Mouse (Mus musculus) lung, adult 2 months (tissue): ENCODE results near the gene Kirrel.

Experiments
- CTCF ChIP-seq: fragments of 200-500 bp; IDR thresholded peaks from 2 replicates; pipeline ENCODE4 v1.5.1; 2011; ENCODE audit warnings: mild to moderate bottlenecking, low read length, control low read depth; ENCODE audit not compliant: insufficient read depth
- POLR2A ChIP-seq: fragments of 200-500 bp; IDR thresholded peaks from 2 replicates; pipeline ENCODE4 v1.6.1; 2011; ENCODE audit warnings: low read depth, mild to moderate bottlenecking, control low read depth, low read length, borderline replicate concordance; ENCODE audit errors: extremely low read depth

DNA sequence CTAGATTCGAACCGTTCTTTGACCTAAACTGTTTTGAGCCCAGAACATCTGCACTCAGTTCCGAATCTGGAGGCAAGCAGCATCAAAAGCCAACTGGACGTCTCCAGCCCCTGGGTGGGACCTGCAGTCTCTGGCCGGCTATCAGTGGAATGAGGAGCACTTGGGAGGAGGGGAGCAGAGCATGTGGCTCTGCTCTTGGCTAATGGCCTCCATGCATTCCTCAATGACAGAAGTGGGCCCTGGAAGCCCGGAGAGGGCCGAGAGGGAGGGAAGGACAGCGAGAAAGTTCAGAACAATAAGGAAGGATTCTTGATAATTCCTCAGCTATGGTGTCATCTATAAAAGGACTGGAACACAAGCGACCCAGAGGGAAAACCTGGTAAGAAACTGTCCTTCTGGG, 59.7 kb downstream of the Kirrel start:
- no peak for TF ChIP-seq CTCF
- no peak for TF ChIP-seq POLR2A
